Mouse (Mus musculus): ENCODE measurements around the gene Fam57a.

- TF ChIP-seq CTCF (IDR thresholded peaks at IDR 0.05) (no peak), EP300 (IDR thresholded peaks at IDR 0.05) (no peak)
These were observed 12.8 kb upstream of the Fam57a start for GRCm38 (mm10) chr11:76166657-76167056.

All from lung, postnatal 0 days (tissue).